Mouse (Mus musculus) thymus, adult 2 months (tissue): ENCODE results near the gene Rps11.

Source experiments
- CTCF ChIP-seq: fragments of 200-500 bp; IDR thresholded peaks from 2 replicates; pipeline ENCODE4 v1.5.1; 2012; ENCODE audit warnings: mild to moderate bottlenecking, control low read depth, low read length, moderate library complexity, borderline replicate concordance; ENCODE audit not compliant: control insufficient read depth, poor library complexity, insufficient read depth; ENCODE audit errors: extremely low read depth
- POLR2A ChIP-seq: fragments of 200-500 bp; IDR thresholded peaks from 2 replicates; pipeline ENCODE4 v1.6.1; 2012; ENCODE audit warnings: mild to moderate bottlenecking, low read length, control low read depth, moderate library complexity; ENCODE audit not compliant: control insufficient read depth, poor library complexity, insufficient read depth; ENCODE audit errors: extremely low read depth

- no peak for TF ChIP-seq POLR2A
- no peak for TF ChIP-seq CTCF
Observed at GRCm38 (mm10) chr7:45102940-45103585, 21.2 kb downstream of the Rps11 start.
